Mouse (Mus musculus): Measurements from ENCODE around the gene Klk12.

The Klk12 gene

GRCm38 (mm10) chr7:43797333-43797769, 28.7 kb downstream of the Klk12 start, which contains the start of gene Klk8:
TSS of gene Klk8 (plus strand) at chr7:43797577.
- DNase-seq: peak; percentile 38 to 40

GRCm38 (mm10) chr7:43797844-43798462, 29.3 kb downstream of the Klk12 start:
- DNase-seq: peak in 1 of 2 experiments; percentile 1

- DNase-seq: no peak
Measured at GRCm38 (mm10) chr7:43799876-43800275, 31.2 kb downstream of the Klk12 start.

DNA sequence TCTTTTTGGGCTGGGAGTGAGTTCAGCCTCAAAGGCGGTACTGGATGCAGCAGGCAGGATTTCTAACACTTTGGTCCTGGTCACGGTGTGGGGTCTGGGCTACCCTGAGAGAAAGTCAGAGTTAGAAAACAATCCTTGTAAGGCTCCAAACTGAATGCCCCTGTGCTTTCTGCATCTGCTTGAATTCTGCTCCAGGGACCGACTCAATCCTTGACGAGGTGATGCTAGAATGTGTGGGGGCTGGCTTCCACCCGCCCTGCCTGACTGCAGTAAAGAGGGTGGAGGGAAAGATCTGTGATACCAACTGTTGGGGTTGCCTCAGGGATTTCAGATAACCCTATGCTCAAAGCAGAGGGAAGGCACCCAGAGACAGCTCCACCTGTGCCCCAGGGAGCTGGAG, 42.3 kb downstream of the Klk12 start, which contains the start of gene Klk7:
Klk7 (plus strand) TSS at position 301 of the 400 bp plus-strand sequence.
- DNase-seq: no peak

DNA sequence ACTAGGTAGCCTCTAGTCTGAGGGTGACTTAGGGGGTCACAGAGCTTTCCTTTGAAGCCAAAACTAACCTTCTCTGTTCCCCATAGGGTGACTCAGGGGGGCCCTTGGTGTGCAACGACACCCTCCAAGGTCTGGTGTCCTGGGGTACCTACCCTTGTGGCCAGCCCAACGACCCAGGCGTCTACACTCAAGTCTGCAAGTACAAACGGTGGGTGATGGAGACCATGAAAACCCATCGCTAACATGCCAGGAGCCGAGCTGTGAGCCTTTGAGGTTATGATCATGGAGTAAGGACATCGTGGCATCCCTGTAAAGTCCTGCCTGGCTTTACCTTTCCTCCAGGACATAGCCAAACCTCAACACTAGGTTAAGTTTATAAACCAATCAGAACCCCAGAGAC, 46.5 kb downstream of the Klk12 start:
- DNase-seq: no peak

- no peak for DNase-seq
Measured at GRCm38 (mm10) chr7:43816746-43817145, 48.0 kb downstream of the Klk12 start.

DNA sequence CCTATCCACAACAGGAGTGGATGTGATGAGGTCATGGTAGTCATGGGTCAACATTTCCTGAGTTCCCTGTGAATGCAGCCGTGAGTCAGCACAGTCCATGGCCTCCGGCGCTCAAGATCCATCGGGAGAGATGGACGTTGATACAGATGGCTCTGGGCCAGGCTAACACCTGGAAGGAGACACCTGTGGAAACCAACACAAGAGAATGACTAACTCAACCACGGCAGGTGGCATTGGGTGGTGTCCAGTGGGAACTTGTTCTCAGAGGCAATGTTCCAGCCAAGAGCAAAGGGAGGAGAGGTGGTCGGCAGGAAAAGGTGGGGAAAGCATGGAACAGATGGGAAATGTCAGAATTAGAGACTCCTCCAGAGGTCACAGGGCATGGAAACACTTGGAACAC, 52.9 kb downstream of the Klk12 start:
- no peak for DNase-seq
